Mouse (Mus musculus): ENCODE results near the gene Mphosph9. TPM values are rescaled to one million over a fixed set of nuclear protein-coding genes. Genes with fewer than 3 reads are reported as not detected.

Gene Mphosph9
- total and polyA plus RNA-seq, 3 experiments, result 5.6 to 9.8 (median 8.0) TPM

DNA sequence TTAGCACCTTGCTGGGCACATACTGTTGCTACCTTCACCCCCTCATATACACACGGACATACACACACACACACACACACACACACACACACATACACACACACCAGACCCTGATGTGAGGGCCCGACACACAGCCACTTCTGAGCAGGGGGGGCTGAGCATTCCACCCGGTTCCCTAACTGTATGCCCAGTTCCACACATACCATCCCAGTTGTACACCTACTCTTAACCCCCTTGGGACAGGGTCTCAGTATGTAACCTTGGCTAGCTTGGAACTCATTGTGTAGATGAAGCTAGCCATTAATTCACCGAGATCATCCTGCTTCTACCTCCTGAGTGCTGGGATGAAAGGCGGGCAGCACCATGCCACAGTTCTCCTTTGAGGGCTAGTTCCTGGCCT, 107.2 kb downstream of the Mphosph9 start:
- TF ChIP-seq MAFK (IDR thresholded peaks at IDR 0.05; ENCODE audit: insufficient replicate concordance, low read length), result no peak
- no peak for TF ChIP-seq ETS1 (conservative IDR thresholded peaks at IDR 0.05; ENCODE audit: low read depth, low read length)
- TF ChIP-seq PAX5 (IDR thresholded peaks at IDR 0.05; ENCODE audit: low read length), result no peak
- TF ChIP-seq ZC3H11A (IDR thresholded peaks at IDR 0.05; ENCODE audit: low read depth, low read length), result no peak
- no peak for TF ChIP-seq GABPA (IDR thresholded peaks at IDR 0.05; ENCODE audit: insufficient replicate concordance, low read depth, low read length)
- no peak for TF ChIP-seq CHD1 (IDR thresholded peaks at IDR 0.05; ENCODE audit: low read depth, low read length)
- TF ChIP-seq MEF2A (IDR thresholded peaks at IDR 0.05; ENCODE audit: borderline replicate concordance, low read depth, low read length), result no peak
- TF ChIP-seq BHLHE40 (IDR thresholded peaks at IDR 0.05; ENCODE audit: low read depth, low read length), result no peak
- TF ChIP-seq JUND (conservative IDR thresholded peaks at IDR 0.05; ENCODE audit: low read depth, low read length), result no peak
- no peak for TF ChIP-seq ZNF384 (IDR thresholded peaks at IDR 0.05; ENCODE audit: low read depth, low read length)
- TF ChIP-seq TBP (conservative IDR thresholded peaks at IDR 0.05; ENCODE audit: low read depth, low read length), result no peak
- TF ChIP-seq USF2 (conservative IDR thresholded peaks at IDR 0.05; ENCODE audit: low read depth, low read length), result no peak
- TF ChIP-seq NELFE (IDR thresholded peaks at IDR 0.05; ENCODE audit: low read depth, low read length), result no peak
- TF ChIP-seq NRF1 (IDR thresholded peaks at IDR 0.05; ENCODE audit: low read depth, low read length), result no peak
- no peak for DNase-seq (ENCODE audit: extremely low read depth)
- H3K9ac ChIP-seq (ENCODE audit: insufficient read depth, low read depth), result no peak overlapping the region
- H3K4me2 ChIP-seq (ENCODE audit: insufficient read depth, low read depth, poor library complexity, severe bottlenecking), result no peak overlapping the region
- H3K4me3 ChIP-seq (replicated peaks in 1 of 3; ENCODE audit: low read depth in 2 of 3, low read length in 2 of 3, poor library complexity in 1 of 3), result no peak overlapping the region
- peaks cover 0 to 22% of the 10 kb centered on the region in 2 experiments for H3K36me3 ChIP-seq (replicated peaks in 1 of 2; ENCODE audit: control insufficient read depth in 1 of 2, insufficient read depth in 1 of 2, low read length in 1 of 2)
- no peaks in the 10 kb centered on the region for H3K9me3 ChIP-seq (replicated peaks; ENCODE audit: low read length)
- no peak overlapping the region for H3K27ac ChIP-seq (ENCODE audit: insufficient read depth, low read depth)
- peaks cover 23 to 51% of the 10 kb centered on the region in 2 experiments for H3K4me1 ChIP-seq (ENCODE audit: control insufficient read depth in 1 of 2, insufficient read depth in 2 of 2)
- dilution Hi-C loops (cut with MboI; ENCODE audit: extremely low pct_ligation_motif_present, extremely low pct_unique_long_range_greater_than_20kb, low sequenced_read_pairs), result no loop called here
- no peaks in the 10 kb centered on the region for H3K79me2 ChIP-seq (replicated peaks; ENCODE audit: control insufficient read depth, extremely low read depth, insufficient read depth, poor library complexity, severe bottlenecking)
- in situ Hi-C loops (cut with MboI; ENCODE audit: low pct_ligation_motif_present, low pct_unique_long_range_greater_than_20kb, low sequenced_read_pairs), result no loop called here
- H3K27me3 ChIP-seq (replicated peaks), result no peaks in the 10 kb centered on the region

DNA sequence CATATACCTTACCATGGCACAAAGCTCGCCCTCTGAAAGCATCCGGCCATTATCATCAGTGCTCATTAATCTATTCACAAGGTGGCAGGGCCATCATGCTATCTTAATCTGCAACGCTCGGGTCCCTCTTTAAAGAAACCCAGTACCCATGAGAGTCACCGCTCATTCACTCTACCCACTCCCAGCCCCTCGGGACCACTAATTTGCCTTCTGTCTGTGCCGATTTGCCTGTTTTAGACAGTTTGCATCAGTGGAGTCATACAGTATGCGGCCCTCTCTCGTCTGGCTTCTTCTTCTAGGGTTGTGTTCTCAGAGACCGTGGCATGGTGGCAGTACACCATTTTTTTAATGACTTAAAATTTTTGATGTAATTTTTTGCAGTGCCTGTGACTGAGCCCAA, 108.3 kb downstream of the Mphosph9 start:
- Histone ChIP-seq H3K9ac (ENCODE audit: insufficient read depth, low read depth) (no peak overlapping the region), H3K36me3 (replicated peaks in 1 of 2; ENCODE audit: control insufficient read depth in 1 of 2, insufficient read depth in 1 of 2, low read length in 1 of 2) (peaks cover 0 to 22% of the 10 kb centered on the region in 2 experiments), H3K4me3 (replicated peaks in 1 of 3; ENCODE audit: low read depth in 2 of 3, low read length in 2 of 3, poor library complexity in 1 of 3) (no peak overlapping the region), H3K4me2 (ENCODE audit: insufficient read depth, low read depth, poor library complexity, severe bottlenecking) (0 out of 2 replicates have a peak overlapping the region, but pooled peaks have one; percentile 19), H3K27me3 (replicated peaks) (no peaks in the 10 kb centered on the region), H3K4me1 (ENCODE audit: control insufficient read depth in 1 of 2, insufficient read depth in 2 of 2) (peaks cover 33 to 62% of the 10 kb centered on the region in 2 experiments), H3K27ac (ENCODE audit: insufficient read depth, low read depth) (no peak overlapping the region), H3K79me2 (replicated peaks; ENCODE audit: control insufficient read depth, extremely low read depth, insufficient read depth, poor library complexity, severe bottlenecking) (no peaks in the 10 kb centered on the region), H3K9me3 (replicated peaks; ENCODE audit: low read length) (no peaks in the 10 kb centered on the region)
- dilution Hi-C loops (cut with MboI; ENCODE audit: extremely low pct_ligation_motif_present, extremely low pct_unique_long_range_greater_than_20kb, low sequenced_read_pairs), result no loop called here
- TF ChIP-seq MEF2A (IDR thresholded peaks at IDR 0.05; ENCODE audit: borderline replicate concordance, low read depth, low read length), result no peak
- no peak for TF ChIP-seq SIN3A (IDR thresholded peaks at IDR 0.05; ENCODE audit: low read length)
- TF ChIP-seq TBP (conservative IDR thresholded peaks at IDR 0.05; ENCODE audit: low read depth, low read length), result no peak
- no peak for TF ChIP-seq KAT2A (IDR thresholded peaks at IDR 0.05; ENCODE audit: insufficient replicate concordance, low read length)
- TF ChIP-seq JUND (conservative IDR thresholded peaks at IDR 0.05; ENCODE audit: low read depth, low read length), result no peak
- TF ChIP-seq MYC (IDR thresholded peaks at IDR 0.05; ENCODE audit: low read depth, low read length), result no peak
- TF ChIP-seq USF2 (conservative IDR thresholded peaks at IDR 0.05; ENCODE audit: low read depth, low read length), result no peak
- TF ChIP-seq ZNF384 (IDR thresholded peaks at IDR 0.05; ENCODE audit: low read depth, low read length), result no peak
- DNase-seq (ENCODE audit: extremely low read depth), result peak; percentile 81
- in situ Hi-C loops (cut with MboI; ENCODE audit: low pct_ligation_motif_present, low pct_unique_long_range_greater_than_20kb, low sequenced_read_pairs), result no loop called here

All from CH12.LX (cell line).